Mouse (Mus musculus): ENCODE data around the gene Tchp.

Tchp gene

DNA sequence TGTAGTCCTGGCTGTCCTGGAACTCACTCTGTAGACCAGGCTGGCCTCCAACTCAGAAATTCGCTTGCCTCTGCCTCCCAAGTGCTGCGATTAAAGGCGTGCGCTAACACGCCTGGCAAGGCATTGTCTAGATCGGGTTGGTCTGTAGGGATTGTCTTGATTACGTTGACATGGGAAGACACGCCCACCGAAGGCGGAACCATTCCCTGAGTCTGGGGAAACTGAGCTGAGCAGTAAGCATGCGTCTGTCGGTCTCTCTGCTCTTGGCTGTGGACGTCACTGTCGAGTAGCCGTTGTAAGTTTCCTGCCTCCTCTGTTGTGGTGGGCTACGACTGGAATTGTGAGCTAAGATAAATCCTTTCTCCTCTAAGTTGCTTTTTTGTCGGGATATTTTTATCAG is 10.6 kb upstream of the Tchp start:
- no peak for DNase-seq (ENCODE audit: low read depth, low spot score)

DNA sequence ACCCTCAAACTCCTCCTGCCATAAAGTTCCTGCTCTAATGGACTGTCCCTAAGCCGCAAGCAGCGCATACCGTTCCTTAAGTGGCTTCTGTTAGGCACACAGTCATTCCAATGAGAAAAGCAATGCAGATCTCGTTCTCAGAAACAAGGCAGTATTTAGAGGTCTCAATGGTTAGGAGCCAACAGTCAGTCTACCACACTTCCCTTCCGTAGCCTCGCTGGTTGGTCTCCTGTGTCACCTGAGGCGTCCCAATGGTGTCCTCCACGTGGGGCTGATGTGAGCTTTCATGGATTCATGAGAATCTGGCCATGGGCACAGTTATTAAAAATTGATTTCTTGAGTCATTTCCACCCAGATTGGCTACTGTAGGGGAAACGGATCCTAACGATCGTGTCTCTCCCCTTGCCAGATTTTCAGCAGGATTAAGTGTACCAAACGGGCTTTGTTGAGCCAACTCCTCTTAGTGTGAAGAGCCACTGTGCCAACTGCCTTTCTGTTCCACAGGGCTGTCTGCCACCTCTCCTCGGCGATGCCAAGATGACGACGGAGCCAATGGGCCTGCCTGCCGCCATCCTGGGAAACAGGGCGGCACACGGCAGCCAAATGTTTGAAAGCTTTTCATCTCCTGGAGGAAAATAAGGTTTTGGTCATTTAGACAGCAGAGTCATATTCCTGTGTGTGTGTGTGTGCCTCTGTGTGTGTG is 9.4 kb upstream of the Tchp start:
- DNase-seq (ENCODE audit: low read depth, low spot score): no peak

DNA sequence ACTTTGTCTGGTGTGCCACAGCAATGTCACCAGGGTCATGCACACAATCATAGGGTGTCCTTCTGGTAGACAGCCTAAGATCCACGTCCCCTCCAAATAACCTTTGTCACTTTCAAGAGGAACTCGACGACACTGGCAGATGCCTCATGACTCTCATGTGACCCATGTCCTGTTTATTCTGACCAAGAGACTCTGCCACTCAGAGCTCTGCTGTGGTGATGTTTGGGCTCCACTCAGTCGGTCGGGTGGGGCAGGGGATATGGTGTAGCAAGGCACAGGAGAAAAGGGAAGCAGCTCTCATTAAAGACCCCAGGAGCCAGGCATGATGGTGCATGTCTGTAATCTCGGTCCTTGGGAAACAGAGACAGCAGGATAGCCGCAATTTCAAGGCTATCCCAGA is 8.5 kb upstream of the Tchp start:
- DNase-seq (ENCODE audit: low read depth, low spot score): no peak

DNA sequence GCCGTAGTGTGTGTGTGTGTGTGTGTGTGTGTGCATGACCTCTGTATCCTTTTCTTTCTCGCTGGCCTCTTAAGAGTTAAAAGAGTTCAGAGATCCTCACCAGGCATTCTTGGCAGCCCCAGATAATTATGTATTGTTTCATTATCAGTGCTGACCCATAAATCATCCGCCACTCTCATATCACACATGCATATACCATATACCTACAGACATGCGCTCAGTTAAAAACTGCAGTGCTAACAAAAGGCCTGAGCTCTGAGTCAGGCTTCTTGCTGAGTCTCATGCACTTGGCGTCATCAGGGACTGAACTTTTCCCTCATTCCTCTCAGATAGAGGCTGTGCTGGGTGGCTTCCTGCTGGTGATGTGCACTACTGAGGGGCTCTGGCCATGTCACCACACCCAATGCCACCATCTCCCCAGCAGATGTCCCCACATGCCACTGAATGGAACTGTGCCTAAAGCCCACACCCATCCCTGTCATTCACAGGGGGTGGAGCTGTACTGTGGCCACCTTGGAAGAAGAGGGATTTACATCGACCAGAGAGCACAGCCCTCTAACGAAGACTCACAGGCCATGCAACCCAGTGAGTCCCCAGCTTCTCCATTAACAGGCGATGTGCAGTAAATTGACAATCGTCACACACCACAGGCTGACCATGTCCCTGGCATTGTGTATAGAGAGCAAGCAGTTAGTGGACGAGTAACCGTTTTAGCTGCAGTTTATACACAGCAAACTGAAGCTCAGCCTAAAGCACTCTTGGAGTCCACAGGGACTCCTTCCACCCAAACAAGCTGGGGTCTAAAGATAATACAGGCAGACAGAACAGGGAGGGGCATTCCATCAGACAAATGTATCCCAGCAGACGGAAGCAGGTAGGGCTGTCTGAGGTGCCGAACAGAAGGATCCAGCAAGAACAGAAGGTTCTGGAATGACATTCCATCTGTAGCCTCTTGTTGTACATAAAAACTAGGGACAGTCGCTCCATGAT is 4.9 kb upstream of the Tchp start:
- peak; percentile 11 for DNase-seq (ENCODE audit: low read depth, low spot score)

DNA sequence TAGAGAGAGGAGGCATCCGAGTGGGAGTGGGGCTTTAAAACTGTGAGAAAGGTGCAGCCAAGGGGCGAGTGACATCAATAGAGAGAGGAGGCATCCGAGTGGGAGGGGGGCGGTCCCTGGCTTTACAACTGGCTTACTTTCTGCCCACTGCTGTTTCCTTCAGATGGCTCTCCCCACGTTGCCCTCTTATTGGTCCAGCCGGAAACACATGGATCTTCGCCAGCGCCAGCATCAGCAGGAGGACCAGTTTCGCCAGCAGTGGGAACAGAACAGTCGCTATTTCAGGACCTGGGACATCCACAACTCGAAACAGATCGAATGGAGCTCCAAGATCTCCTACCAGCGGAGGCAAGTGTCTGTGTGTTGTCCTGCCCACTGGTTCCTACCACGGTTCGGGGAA is 931 bp downstream of the Tchp start:
- no peak for DNase-seq (ENCODE audit: low read depth, low spot score)

DNA sequence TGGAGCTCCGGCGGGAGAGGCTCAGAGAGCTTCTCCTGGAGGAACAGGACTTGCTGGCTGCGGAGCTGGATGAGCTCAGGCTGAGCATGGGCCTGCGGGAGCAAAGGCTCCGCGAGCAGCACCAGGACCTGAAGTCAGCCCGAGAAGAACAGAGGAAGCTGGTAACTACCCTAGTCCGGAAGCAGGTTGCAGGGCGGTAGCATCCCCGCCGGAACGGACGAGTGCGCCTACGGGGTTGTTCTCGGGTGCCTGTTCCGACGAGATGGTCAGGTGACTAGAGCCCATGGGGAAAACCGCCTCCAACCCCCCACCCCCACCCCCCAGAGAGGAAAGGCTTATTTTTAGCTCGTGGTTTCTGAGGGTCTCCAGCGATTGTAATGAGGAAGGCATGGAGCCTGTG is 1.8 kb downstream of the Tchp start:
- no peak for DNase-seq (ENCODE audit: low read depth, low spot score)

DNA sequence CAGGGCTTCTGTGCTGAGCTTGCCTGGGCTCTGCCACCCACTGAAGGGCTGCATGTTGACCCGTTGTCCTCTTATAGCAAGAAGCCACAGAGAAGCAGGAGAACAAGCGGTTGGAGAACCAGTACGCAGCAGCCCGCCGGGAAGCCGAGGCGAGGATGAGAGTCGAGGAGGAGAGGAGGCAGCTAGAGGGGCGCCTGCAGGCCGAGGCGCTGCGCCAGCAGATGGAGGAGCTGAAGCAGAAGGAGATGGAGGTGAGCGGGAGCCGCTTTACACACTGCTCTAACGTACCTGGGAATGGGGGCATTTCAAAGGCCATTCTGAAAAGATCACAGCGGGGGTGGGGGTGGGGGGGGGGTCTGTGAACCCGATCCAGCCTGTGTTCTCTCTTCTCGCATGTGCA is 7.0 kb downstream of the Tchp start:
- DNase-seq (ENCODE audit: low read depth, low spot score): no peak

DNA sequence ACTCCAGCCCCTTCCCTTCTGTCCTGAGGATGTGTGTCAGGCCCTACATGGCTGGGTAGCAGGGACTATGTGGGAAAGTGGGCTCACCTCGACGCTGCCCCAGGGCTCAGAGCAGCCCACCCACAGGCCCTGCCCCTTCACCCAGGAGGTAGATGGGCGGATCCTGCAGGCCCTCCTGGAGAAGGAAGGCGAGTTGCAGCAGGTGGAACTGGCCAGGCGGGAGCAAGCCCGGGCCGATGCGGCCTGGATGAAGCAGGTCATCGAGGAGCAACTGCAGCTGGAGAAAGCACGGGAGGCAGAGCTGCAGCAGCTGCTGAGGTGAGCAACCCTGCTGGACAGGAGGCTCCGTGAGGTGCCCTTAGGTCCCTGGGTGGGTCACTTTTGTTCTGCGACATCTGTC is 9.7 kb downstream of the Tchp start:
- DNase-seq (ENCODE audit: low read depth, low spot score): no peak

DNA sequence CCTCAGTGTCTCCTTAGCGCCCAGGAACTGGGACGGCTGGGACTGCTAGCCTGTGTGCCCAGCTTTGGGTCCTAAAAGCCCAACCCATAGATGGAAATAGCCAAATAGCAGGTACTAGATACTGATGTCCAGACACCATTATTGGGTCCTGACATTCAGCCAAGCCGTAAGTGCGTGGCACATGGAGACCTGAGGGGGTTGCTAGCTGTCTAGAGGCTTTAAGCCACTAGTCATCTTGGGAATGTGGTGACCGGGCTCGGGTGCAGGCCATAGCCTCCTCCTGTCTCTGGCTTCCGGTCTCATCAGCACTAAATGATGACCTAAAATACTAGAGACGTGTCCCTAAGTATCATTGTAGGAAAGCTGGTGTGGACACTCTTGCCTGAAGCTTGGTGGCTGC is 10.4 kb downstream of the Tchp start:
- DNase-seq (ENCODE audit: low read depth, low spot score): no peak

DNA sequence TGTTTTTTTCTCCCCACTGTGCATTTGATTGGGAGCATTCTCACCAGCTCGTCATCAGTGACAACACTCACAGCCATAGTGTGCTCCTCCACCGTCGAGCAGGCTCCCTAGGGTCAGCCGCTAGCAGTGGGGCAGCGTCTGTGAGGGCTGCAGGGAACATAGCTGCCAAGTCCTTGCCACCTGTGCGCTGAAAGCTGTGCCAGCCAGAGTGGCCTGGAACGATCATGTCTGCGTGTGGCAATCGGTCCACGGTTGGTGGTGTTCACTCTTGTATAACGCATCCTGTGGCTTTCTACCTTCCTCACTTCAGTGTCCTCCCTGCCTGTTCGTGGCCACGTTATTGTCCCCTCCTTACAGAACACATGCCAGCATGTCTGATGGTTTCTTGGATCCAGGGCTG is 10.9 kb downstream of the Tchp start:
- no peak for DNase-seq (ENCODE audit: low read depth, low spot score)

DNA sequence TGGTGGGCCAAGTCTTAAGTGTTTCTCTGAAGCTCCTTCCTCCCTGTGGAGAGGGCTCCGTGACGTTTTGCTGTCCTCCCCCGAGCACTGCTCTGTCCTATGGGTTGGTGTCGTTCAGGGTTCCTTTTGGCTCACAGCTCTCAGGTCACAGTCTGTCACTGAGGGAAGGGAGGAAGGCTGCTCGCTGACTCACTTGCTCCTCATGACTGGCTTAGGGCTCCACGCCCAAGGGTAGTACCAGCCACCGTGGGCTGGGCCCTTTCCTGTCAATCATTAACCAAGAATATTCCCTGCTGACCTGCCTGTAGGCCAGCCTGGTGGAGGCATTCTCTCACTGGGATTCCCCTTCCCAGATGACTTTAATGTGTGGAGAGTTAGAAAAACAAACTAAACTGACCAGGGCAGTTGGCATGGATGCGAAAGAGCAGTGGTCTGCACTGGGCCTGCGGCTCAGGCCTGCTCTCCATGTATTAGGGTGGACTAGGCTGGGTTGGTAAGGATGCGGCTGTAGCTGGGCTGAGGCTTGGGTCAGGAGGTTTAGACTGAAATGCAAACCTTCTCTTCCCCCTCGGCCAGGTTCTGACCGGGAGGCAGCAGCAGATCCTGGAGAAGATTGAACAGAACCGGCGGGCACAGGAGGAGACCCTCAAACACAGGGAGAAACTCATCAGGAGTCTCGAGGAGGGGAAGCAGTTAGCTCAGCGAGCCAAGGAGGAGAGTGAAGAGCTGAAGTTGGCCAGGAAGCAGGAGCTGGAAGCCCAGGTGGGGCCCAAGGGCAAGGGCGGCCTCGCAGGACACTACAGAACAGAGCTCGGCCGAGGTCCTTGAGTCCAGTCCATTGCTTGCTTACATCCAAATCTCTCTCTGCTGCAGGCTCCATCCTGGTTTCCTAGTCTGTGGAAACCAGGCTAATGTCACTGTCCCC is 11.7 kb downstream of the Tchp start:
- DNase-seq (ENCODE audit: low read depth, low spot score): no peak

DNA sequence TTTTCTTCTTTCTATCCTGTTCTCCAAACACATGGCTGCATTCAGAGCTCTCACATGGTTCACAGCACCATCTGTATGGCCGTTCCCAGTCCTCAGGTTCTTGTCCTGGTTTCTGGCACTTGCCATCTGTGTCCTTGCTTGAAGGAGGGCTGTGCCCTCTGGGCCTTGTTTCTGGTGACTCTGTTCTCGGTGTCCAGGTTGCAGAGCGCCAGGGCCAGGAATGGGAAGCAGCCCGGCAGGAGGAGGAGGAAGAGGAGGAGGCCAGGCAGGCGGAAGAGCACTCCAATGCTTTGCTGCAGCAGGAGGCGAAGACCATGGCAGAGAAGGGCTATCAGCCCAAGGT is 12.3 kb downstream of the Tchp start:
- DNase-seq (ENCODE audit: low read depth, low spot score): no peak

DNA sequence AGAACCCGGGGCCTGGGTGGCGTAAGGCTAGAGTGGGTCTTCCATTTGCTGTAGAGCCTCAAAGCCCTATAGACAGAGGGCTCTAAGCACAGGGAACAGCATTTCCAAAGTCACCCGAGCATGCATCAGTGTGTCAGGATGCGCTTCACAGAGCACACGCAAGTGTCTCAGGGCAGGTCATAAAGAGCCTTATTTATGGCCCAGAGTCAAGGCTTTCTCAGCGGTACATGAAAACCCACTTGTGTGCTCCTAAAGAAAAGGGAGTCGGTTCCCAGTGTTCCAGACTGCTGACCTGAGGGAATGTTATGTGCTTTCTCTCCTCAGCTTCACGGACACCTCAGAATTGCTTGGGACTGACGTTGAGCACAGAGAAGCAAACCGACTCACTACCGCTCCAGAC is 13.2 kb downstream of the Tchp start:
- no peak for DNase-seq (ENCODE audit: low read depth, low spot score)

DNA sequence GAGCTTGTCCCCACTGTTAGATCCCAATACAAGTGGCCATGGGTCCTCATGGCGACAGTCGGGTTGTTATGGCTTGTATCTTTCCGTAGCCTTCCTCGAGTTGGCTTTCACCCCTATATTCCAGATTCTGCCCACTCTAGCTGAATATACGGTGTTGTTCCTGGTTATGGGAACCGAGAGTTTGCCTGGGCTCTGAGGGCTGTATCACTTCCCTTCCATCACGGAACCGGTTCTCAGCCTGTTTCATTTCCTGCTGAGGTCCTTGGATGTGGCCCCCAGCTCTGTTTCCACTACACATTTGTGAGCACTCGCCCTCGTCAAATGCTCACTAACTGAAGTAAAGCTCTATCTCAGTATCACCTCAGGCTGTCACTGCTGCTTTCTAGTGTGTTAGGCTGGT is 14.4 kb downstream of the Tchp start:
- DNase-seq (ENCODE audit: low read depth, low spot score): no peak

DNA sequence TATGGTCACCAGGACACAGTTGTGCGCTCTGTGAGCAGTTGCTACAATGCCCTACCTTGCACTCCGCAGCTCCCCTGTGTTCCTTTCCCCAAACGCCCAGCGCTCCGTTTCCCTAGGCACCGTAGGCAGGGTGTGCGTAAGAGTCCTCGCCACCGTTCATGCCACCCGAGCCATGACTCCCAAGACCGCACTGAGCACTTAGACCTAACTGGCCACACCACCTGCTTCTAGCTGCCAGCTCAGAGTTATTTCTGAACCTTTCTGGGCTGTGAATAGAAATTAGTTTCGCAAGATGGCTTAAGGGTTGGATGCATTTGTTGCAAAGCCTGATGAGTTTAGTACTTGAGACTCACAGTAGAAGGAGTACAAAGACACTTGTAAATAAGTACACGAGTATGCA is 15.3 kb downstream of the Tchp start:
- DNase-seq (ENCODE audit: low read depth, low spot score): no peak

DNA sequence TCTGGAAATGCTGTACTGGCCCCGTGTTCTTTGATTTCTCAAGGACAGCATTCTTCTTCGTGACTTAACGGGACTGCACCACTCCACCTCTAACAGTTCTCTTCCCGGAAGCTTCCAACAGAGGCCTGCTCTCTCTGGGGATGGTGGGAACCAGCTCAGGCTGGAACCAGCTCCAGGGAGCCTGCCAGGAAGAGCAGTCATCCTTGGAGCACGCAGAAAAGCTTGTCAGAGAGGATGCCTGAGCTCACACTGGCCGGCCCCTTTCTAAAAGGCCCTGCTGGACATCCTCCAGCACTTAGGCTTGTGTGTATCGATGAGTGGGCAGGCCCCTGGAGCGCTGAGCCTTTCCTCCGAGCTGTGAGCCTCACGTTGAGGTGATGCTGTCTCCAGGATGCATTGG is 20.6 kb downstream of the Tchp start:
- DNase-seq (ENCODE audit: low read depth, low spot score): no peak

DNA sequence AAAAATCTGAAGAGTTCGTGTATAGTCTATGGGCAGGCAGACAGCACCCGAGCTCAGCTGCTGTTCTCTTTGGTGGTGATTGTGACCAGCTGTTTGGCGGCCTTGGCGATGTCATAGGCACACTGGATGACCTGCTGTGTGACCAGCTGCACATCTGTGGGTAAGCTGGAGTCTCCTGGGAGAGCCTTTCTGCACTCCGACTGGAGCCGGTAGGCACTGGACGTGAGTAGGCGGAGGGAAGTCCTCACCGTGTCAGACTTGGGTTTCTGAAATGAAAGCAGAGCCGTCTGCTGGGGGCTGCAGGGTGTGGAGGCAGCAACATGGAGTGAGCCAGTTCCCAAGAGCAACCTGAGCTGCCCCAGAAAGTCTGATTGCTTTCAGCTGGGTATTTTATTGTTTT is 22.6 kb downstream of the Tchp start:
- DNase-seq (ENCODE audit: low read depth, low spot score): peak; percentile 52

DNA sequence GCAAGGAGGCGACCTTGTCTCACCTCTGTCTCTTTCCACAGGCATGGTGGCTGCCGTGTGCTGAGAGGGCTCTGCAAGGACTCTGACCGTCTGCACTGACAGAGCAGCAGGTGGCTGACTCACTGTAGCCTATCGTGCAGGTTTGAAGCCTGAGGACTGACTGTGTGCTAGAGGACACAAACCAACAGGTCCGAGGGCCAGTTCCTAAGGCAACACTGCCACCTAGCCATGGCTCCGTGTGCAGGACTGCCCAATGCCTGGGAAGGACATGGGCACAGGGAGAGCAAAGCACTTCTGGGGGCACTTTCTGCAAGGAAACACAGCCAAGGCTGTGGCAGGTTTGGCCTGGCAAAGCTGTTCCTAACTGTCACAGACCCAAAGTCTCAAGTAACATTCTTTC is 23.9 kb downstream of the Tchp start:
- DNase-seq (ENCODE audit: low read depth, low spot score): no peak

DNA sequence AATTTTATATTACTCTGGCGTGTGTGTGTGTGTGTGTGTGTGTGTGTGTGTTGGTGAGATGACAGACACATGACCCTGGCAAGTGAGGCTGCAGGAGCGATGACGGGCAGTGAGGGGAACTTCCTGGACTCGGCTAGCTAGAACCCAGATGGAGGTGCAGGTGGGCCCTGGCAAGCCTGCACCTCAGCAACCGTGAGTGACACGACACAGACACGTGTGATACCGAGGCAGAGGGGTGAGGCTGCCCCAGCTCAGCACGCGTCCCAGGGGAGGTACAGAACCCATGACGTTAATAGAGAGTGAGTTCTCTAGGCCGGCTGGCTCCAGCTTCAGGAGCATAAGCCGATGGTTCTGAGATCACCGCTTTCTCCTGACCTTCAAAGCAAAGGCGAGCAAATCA is 24.4 kb downstream of the Tchp start:
- DNase-seq (ENCODE audit: low read depth, low spot score): no peak

DNA sequence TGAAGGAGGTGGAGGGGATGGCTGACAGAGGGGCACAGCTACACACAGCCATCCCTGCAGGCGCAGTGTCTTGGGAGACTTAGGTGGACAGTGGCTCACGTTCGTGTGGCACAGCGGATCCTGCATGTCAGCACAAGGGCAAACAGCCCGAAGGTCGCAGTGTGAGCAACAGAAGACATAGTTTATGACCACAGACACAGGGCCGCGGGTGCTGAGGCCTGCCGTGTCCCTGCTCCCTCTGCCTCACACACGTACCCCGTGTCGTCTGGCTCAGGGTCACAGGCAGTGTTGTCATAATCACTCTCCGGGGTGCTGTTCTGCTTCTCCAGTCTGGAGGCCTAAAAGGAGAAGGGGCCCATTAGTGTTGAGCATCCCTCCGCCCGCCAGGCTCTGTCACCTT is 26.0 kb downstream of the Tchp start:
- no peak for DNase-seq (ENCODE audit: low read depth, low spot score)

DNA sequence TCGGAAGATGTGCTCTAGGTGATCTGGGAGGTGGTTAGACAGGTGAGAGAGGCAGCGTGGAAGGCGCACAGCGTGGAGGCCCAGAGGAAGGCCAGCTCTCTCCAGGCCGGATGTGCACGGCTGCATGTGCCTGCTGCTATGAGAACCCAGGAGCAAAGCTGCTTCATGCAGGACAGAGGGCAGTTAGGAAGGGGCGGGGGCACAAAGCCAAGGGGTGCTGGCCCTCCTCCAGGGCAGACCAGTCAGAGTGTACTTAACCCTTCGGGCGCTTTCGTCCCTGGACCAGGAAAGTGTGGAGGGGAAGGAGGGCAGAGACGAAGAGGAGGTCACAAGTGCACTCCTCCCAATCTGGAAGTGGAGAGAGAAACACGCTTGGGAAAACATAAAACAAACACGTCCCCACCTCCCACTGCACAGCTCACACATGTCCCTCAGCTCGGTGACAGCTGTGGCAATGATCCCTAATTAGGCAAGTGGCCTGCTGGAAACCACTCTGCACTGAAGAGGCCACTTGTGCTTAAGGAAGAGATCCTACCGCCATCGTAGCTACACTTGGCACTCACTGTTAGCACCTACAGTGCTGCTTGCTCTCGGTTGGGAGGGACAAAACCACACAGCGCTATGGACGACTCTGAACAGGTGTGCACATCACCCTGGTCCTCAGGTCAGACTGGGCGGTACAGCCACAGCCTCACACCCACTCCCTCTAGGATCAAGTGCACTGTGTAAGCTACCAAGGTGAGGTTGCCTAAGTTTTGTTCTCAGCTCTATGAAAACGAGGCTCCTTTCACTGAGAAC is 29.7 kb downstream of the Tchp start:
- no peak for DNase-seq (ENCODE audit: low read depth, low spot score)

All from forelimb bud, embryonic 11.5 days (tissue).